Mouse (Mus musculus) midbrain, embryonic 14.5 days (tissue): ENCODE data around the gene Gm27021. TPM values are rescaled to one million over a fixed set of nuclear protein-coding genes. Genes with fewer than 3 reads are reported as not detected.
"Not testable (repeated sequence)": the region's sequence is repeated elsewhere in the genome, so short reads cannot be mapped to it uniquely, and the experiment has no call there.

Experiments
- ATAC-seq: fragments of 200-750 bp; cut with Nextera tagmentation; 2 replicates; pipeline ENCODE4 v1.8.0; 2017; ENCODE audit warnings: moderate number of reproducible peaks, moderate library complexity; ENCODE audit not compliant: low FRiP score, low TSS enrichment
- DNase-seq: peaks from one replicate; pipeline ENCODE4 v3.0.0-alpha.2; 2015
- H3K27ac ChIP-seq: fragments of 300-500 bp; sonication (generic); replicated peaks from 2 replicates; pipeline ENCODE4 v1.5.1; 2014; ENCODE audit warnings: mild to moderate bottlenecking, low read depth, low read length, moderate library complexity
- H3K27me3 ChIP-seq: fragments of 300-500 bp; sonication (generic); 2 replicates; pipeline ENCODE4 v1.6.1; 2014; ENCODE audit warnings: low read length, control low read depth, mixed read lengths; ENCODE audit not compliant: control insufficient read depth, insufficient read depth
- H3K36me3 ChIP-seq: fragments of 300-500 bp; sonication (generic); 2 replicates; pipeline ENCODE4 v1.6.1; 2014; ENCODE audit warnings: low read length, control low read depth; ENCODE audit not compliant: control insufficient read depth, insufficient read depth
- H3K4me1 ChIP-seq: fragments of 300-500 bp; sonication (generic); 2 replicates; pipeline ENCODE4 v1.6.1; 2014; ENCODE audit warnings: mild to moderate bottlenecking, antibody characterized with exemption, low read length, control low read depth; ENCODE audit not compliant: control insufficient read depth, insufficient read depth
- H3K4me2 ChIP-seq: fragments of 300-500 bp; sonication (generic); 2 replicates; pipeline ENCODE4 v1.6.1; 2014; ENCODE audit warnings: mild to moderate bottlenecking, low read length, moderate library complexity
- H3K4me3 ChIP-seq: fragments of 300-500 bp; sonication (generic); replicated peaks from 2 replicates; pipeline ENCODE4 v1.5.1; 2014; ENCODE audit warnings: low read depth, low read length
- H3K9ac ChIP-seq: fragments of 300-500 bp; sonication (generic); replicated peaks from 2 replicates; pipeline ENCODE4 v1.6.1; 2014; ENCODE audit warnings: mild to moderate bottlenecking, low read length, moderate library complexity
- H3K9me3 ChIP-seq: fragments of 300-500 bp; sonication (generic); 2 replicates; pipeline ENCODE4 v1.6.1; 2016; ENCODE audit warnings: low read length, control low read depth, mixed read lengths; ENCODE audit not compliant: control insufficient read depth
- WGBS: fragments of 180-500 bp; shearing (Covaris S2); extraction: QIAGEN DNeasy Blood & Tissue Kit; methylation state at CpG from one replicate; pipeline ENCODE4 v1.1.7; 2014; 5-methylcytosine and 5-hydroxymethylcytosine counted together
- polyA plus RNA-seq: library from polyadenylated mRNA; unstranded; fragments of >200 nt; fragmentation: Nextera tagmentation; extraction: Ambion mirVana; gene quantifications from 2 replicates; pipeline ENCODE4 v1.2.1, GENCODE M21; 2014

Gm27021 gene
- polyA plus RNA-seq, 1 experiment from 2014 or later = 5.1 TPM

DNA sequence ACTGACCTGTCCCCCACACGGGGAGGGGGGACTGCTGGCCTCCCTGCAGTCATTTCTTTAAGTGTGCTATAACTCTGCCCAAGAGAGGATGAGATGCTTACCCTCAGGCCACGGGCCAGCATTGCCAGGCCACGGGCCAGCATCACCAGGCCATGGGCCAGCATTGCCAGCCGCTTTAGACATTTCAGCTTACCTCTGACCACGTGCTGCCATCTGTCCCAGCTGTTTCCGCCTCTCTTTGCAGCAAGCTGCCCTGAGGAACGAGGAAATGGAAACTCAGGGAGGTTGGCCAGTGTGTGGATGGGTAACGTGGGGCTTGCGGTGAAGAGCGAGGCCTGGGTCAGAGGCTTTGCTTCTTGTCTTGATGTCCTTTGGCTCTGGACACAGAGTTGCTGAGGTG, 13.2 kb upstream of the Gm27021 start:
- WGBS = 87% methylated on average over 10 of the region's 10 CpGs
- Histone ChIP-seq H3K36me3 (0 out of 2 replicates have a peak, but pooled peaks cover 2% of the 10 kb centered on the region), H3K9ac (no peak overlapping the region), H3K27me3 (no peaks in the 10 kb centered on the region), H3K4me3 (no peak overlapping the region), H3K4me2 (no peak overlapping the region), H3K4me1 (no peaks in the 10 kb centered on the region), H3K9me3 (no peaks in the 10 kb centered on the region), H3K27ac (no peak overlapping the region)
- no peak for DNase-seq
- ATAC-seq = no peak

DNA sequence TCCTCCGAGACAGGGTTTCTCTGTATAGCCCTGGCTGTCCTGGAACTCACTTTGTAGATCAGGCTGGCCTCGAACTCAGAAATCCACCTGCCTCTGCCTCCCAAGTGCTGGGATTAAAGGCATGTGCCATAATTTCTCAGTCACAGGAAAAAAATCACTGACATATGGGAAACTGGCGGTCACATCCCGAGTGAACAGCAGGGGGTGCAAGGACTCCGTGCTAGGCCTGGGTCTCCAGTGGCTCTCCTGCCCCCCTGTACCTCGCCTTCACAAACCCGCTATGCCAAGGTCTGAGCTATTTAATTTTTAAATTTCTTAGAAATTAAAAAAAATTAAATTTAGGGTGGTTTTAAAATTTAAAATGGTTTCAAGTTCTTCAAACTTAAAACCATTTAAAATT, 12.5 kb upstream of the Gm27021 start:
- not testable (repeated sequence) for H3K9me3 ChIP-seq, H3K27ac ChIP-seq, H3K27me3 ChIP-seq, H3K4me2 ChIP-seq, H3K4me1 ChIP-seq, ATAC-seq, H3K4me3 ChIP-seq, H3K9ac ChIP-seq, H3K36me3 ChIP-seq
- peak; percentile 71 for DNase-seq
- 59% methylated on average over 7 of the region's 7 CpGs for WGBS

DNA sequence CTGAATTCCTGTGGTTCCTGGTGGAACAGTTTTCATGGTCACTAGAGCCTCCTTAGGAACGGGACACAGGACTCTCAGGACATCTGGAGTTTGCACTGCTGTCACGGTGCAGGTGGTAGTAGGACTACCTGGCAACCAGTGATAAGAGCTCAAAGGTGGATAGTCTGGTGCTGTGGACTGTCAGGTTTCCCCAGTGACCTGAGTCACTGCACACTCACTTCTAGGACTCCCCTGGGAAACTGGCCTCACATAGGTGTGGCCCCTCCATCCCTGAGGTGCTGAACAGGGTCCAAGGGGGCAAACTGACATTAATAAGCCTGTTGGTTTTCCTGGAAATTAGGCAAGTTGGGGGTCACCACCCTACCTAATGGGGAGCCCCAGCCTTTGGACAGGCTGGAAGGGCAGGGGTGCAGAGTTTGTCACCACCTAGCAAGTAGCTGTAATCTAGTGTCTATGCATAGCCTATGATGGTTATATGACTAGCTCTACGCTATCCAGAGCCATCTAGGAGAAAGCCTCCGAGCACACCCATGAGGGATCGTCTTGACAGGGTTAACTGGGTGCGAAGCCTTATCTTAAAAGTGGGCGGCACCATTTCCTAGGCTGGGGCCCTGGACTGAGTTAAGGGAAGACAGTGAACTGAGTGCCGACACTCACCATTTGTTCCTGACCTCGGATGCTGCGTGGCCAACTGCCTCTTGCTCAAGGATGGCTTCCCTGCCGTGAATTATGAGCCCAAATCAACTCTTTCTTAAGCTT, 11.9 kb upstream of the Gm27021 start:
- Histone ChIP-seq H3K4me2 (no peak overlapping the region), H3K27me3 (no peaks in the 10 kb centered on the region), H3K4me1 (no peaks in the 10 kb centered on the region), H3K9me3 (no peaks in the 10 kb centered on the region), H3K9ac (no peak overlapping the region), H3K36me3 (peaks cover 10% of the 10 kb centered on the region; the same call in 1 of the 2 replicates), H3K27ac (no peak overlapping the region), H3K4me3 (no peak overlapping the region)
- no peak for ATAC-seq
- no peak for DNase-seq
- WGBS = 80% methylated on average over 11 of the region's 11 CpGs

- no peaks in the 10 kb centered on the region for H3K9me3 ChIP-seq
- ATAC-seq = no peak; the same call in 1 of the 2 replicates
- 12% methylated on average over 10 of the region's 10 CpGs for WGBS
- H3K9ac ChIP-seq = no peak overlapping the region
- H3K4me3 ChIP-seq = no peak overlapping the region
- DNase-seq = peak; percentile 93
- H3K27me3 ChIP-seq = no peaks in the 10 kb centered on the region
- H3K27ac ChIP-seq = no peak overlapping the region
- H3K4me1 ChIP-seq = no peaks in the 10 kb centered on the region
- peaks cover 19% of the 10 kb centered on the region for H3K36me3 ChIP-seq
- H3K4me2 ChIP-seq = no peak overlapping the region
Observed at GRCm38 (mm10) chr8:120678447-120678846, 10.6 kb upstream of the Gm27021 start.

DNA sequence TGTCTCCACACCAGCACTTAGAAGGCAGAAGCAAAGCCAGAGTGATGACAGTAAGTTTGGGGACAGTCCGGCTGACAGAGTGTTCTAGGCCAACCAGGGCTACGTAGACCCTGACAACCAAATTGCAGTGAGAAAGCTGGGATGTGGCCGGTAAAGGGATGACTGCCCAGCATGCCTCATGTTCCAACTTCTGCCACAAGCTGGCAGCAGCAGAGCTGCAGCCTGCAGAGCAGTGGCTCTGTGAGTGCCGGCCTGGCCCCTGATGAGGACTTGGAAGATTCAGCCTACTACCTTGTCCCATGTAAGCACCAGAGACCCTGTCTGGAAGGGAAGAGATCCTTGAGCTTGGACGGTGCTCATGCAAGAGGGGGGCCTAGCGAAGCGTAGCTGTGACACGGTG, 7.8 kb upstream of the Gm27021 start:
- Histone ChIP-seq H3K9me3 (no peaks in the 10 kb centered on the region), H3K36me3 (peaks cover 46% of the 10 kb centered on the region), H3K4me1 (no peaks in the 10 kb centered on the region), H3K4me2 (no peak overlapping the region), H3K27me3 (no peaks in the 10 kb centered on the region), H3K4me3 (no peak overlapping the region), H3K9ac (no peak overlapping the region), H3K27ac (no peak overlapping the region)
- WGBS = 72% methylated on average over 8 of the region's 8 CpGs
- DNase-seq = no peak
- ATAC-seq = no peak

GRCm38 (mm10) chr8:120673298-120673697, 5.4 kb upstream of the Gm27021 start:
- H3K4me1 ChIP-seq = 0 out of 2 replicates have a peak, but pooled peaks cover 4% of the 10 kb centered on the region

DNA sequence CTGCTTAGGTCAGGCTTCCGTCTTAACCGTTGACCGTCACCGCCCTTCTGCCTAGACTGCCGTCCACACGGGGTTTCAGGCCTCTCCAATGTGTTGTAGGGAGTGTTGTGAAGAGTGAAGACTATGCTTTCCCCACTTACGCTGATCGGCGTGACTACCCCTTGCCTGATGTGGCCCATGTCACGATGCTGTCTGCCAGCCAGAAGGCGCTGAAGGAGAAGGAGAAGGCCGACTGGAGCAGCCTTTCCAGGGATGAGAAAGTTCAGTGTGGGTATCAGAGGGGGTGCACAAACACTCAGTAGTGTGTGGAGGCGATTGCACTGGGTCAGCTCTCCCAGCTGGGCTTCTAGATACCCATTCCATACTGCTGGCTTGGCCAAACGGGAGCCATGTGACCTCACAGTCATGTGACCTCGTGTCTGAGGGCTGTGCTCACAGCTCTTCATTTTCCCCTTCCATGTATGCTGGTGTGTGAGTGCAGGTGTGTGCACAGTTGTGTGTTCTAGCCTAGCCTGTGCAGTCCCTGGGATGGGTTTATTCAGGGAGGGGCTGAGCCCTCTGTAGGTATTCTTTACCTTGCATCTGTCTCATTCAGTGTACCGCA, 4.8 kb upstream of the Gm27021 start:
- H3K9ac ChIP-seq = no peak overlapping the region
- no peak for ATAC-seq
- no peak overlapping the region for H3K27ac ChIP-seq
- no peak overlapping the region for H3K4me2 ChIP-seq
- H3K9me3 ChIP-seq = no peaks in the 10 kb centered on the region
- no peak overlapping the region for H3K4me3 ChIP-seq
- H3K36me3 ChIP-seq = peaks cover 54% of the 10 kb centered on the region
- H3K27me3 ChIP-seq = no peaks in the 10 kb centered on the region
- 93% methylated on average over 16 of the region's 16 CpGs for WGBS
- DNase-seq = no peak
- 0 out of 2 replicates have a peak, but pooled peaks cover 4% of the 10 kb centered on the region for H3K4me1 ChIP-seq

More at GRCm38 (mm10) chr8:120673298-120673697, 5.4 kb upstream of the Gm27021 start:
- ATAC-seq (no peak), DNase-seq (no peak)
- H3K9me3 ChIP-seq = no peaks in the 10 kb centered on the region
- no peak overlapping the region for H3K4me3 ChIP-seq
- H3K36me3 ChIP-seq = peaks cover 54% of the 10 kb centered on the region
- H3K27ac ChIP-seq = no peak overlapping the region
- H3K27me3 ChIP-seq = no peaks in the 10 kb centered on the region
- H3K4me2 ChIP-seq = no peak overlapping the region
- H3K9ac ChIP-seq = no peak overlapping the region
- WGBS = 93% methylated on average over 7 of the region's 7 CpGs

- DNase-seq = no peak
- no peak overlapping the region for H3K27ac ChIP-seq
- no peaks in the 10 kb centered on the region for H3K27me3 ChIP-seq
- no peak for ATAC-seq
- H3K9ac ChIP-seq = no peak overlapping the region
- H3K4me2 ChIP-seq = no peak overlapping the region
- no peaks in the 10 kb centered on the region for H3K9me3 ChIP-seq
- 55% methylated on average over 6 of the region's 6 CpGs for WGBS
- H3K36me3 ChIP-seq = peaks cover 54% of the 10 kb centered on the region
- no peak overlapping the region for H3K4me3 ChIP-seq
- peaks cover 9% of the 10 kb centered on the region for H3K4me1 ChIP-seq
Observed at GRCm38 (mm10) chr8:120671775-120672174, 3.9 kb upstream of the Gm27021 start.
